Mouse (Mus musculus) adrenal gland, adult (tissue): Measurements from ENCODE around the gene Mical3.

Experiments
- DNase-seq, 2 experiments: peaks; one replicate each; pipeline ENCODE4 v3.0.0; 2022 to 2023; ENCODE audit warnings: low spot score in 1 of 2; ENCODE audit not compliant: inconsistent age in 2 of 2

The Mical3 gene

DNA sequence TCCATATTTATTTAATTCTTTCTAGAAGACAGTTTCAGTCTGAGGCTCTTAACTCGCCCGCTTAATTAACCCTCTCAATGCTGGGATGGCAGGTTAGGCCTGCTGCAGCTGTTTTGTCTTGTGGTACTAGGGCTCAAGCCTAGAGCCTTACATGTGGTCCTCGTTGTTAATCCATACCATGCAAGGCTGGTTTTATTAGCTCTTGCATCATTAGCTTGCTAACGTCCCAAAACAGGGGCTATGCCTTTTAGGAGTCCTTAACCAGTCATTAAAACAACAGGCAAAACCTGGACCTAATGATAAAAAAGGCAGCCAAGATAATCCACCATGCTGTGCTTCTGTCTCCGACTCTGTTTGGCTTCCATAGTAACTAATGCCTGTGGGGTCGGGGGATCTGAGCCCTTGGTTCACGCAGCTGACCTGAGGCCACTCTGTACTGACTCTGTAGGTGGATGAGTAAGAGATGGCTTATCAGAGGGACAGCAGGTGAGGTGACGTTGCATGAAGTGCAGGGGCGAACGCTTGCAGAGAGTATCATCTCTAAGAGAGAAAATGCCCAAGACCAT lies 104.7 kb downstream of the Mical3 start:
- no peak for DNase-seq

DNA sequence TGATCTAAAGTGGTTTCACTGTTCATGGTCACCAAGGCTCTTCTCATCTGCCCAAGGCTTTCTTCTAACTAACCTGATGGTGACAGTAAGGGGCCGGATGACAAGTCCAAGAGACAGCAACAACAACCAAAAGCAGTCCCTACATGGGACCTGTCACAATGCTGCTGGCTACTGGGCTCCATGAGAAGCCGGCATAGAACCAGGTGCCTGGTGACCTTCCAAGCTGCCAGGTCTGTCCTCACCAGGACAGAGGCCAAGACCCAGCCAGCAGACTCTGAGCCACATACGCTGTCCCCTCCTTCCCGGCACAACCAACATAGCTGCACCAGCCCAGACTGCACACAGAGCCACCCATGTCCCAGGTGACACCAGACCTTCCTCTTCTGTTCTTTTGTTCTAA lies 112.7 kb downstream of the Mical3 start:
- DNase-seq, result no peak

- peak; percentile 73 to 91 for DNase-seq
Measured at GRCm38 (mm10) chr6:121017436-121018031, 113.3 kb downstream of the Mical3 start.

GRCm38 (mm10) chr6:121016097-121016496 lies 114.7 kb downstream of the Mical3 start:
- no peak for DNase-seq

- no peak for DNase-seq
Measured at GRCm38 (mm10) chr6:121014339-121014738, 116.5 kb downstream of the Mical3 start.

GRCm38 (mm10) chr6:121013750-121014149 lies 117.0 kb downstream of the Mical3 start:
- peak in 1 of 2 experiments; percentile 71 for DNase-seq

- no peak for DNase-seq
Measured at GRCm38 (mm10) chr6:121011709-121012108, 119.1 kb downstream of the Mical3 start.

DNA sequence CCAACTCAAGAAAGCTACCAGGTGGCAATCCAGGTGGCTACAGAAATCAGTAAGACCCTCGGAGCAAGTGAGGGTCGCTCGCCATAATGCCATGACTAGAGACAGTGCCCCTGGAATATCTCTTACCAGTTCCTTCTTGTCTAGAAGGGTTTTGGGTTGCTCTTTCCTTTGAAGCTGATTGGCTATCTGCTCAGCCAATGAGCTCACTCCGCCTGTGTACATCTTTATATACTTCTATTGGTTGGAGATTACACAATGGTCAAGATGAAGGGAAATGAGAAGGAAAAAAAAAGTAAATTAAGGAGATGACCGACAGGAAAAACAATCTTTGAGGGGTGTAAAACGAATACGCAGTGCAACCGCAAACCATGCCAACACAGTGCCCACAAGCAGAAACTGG lies 121.1 kb downstream of the Mical3 start:
- DNase-seq, result no peak

- DNase-seq, result no peak
Measured at GRCm38 (mm10) chr6:121004959-121005358, 125.8 kb downstream of the Mical3 start.

GRCm38 (mm10) chr6:121002952-121003351 lies 127.8 kb downstream of the Mical3 start:
- DNase-seq, result no peak

- no peak for DNase-seq
Measured at GRCm38 (mm10) chr6:120999860-121000526, 130.8 kb downstream of the Mical3 start.

GRCm38 (mm10) chr6:120999087-120999486 lies 131.7 kb downstream of the Mical3 start:
- DNase-seq, result no peak

DNA sequence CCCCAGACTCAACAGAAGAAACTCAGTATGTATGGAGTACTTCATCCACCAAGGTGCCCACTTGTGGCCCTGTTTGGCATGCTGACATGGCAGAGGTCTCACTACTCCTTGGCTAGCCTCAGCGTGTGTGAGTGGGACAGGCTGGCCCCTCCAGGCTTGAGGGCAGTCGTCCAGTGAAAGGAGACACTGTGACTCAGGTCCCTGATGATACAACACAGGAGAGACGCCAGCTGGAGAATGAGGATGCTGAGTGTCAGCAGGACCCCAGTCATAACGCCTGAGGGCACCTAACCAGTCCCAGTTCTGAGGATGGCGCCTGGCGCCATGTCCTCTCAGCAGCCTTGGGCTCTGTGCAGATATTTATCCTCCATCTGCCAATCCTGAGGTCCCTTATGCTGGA lies 134.2 kb downstream of the Mical3 start:
- no peak for DNase-seq

GRCm38 (mm10) chr6:120995541-120995940 lies 135.3 kb downstream of the Mical3 start:
- no peak for DNase-seq

- DNase-seq, result no peak
Measured at GRCm38 (mm10) chr6:120991857-120992256, 138.9 kb downstream of the Mical3 start.

DNA sequence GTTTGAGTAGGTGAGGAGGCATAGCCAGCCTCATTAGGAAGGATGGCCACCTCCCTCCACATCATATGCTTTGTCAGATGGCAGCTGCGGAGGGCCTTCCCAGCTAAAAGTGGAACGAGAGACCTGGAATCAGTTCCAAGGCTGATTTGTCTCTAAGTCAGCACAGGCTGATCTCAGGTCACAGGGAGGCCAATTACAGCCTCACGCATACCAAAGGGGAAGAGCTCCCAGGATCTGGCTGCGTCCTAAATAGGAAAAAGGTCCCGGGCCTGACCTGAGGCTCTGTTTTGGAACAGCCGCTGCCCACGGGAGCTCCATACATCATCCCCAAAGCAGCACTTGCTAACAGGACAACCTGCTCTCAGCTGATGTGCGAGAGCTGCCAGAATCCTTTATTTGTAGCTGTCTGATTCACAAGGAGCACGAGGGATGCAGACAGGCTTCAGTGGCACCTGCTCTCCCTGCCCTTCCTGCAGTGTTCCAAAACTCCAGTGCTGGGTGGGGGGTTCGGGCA lies 143.2 kb downstream of the Mical3 start:
- DNase-seq, result peak; percentile 50 to 59

GRCm38 (mm10) chr6:120987164-120987563 lies 143.6 kb downstream of the Mical3 start:
- peak; percentile 16 to 36 for DNase-seq

- no peak for DNase-seq
Measured at GRCm38 (mm10) chr6:120986172-120986571, 144.6 kb downstream of the Mical3 start.

DNA sequence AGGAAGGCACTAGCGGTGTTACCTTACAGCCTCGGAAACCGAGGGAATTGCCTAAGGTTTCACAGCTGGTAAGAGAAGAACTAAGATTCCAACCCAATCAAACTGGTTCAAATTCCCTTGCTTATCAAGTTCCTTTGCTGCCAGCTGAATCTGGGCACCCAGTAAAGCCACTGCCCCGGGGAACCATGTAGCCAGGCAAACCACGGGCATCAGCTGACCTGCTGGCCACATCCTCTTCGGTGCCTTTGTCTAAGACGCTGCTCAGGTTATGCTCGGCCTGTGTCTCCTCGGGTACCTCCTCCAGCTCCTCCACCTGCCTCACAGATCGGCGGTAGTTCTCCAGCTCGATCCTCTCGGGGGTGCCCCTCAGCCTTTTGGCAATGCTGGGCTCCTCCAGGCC lies 148.5 kb downstream of the Mical3 start:
- no peak for DNase-seq

GRCm38 (mm10) chr6:120981537-120981936 lies 149.3 kb downstream of the Mical3 start:
- DNase-seq, result peak; percentile 49 to 75

GRCm38 (mm10) chr6:120978019-120978621 lies 152.7 kb downstream of the Mical3 start:
- DNase-seq, result peak; percentile 58 to 78

DNA sequence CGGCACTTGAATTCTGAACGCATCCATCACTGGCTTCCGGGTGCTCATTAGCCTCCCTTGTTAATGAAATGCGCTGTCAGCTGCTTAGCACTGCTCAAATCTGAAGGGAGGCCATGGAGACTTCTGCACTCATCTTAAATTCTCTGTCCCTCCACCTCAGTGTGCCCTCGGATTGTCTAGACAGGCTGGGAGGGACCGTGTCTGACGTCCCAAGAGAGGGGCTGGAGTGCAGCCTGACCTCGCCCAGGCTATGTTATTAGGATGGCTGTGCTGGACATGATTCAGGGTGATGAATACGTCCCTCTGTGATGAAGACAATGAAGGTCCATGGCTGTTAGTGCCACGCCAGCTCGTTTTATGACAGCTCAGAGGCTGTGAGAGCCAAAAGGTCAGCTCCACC lies 153.8 kb downstream of the Mical3 start:
- peak; percentile 33 to 75 for DNase-seq
